Mouse (Mus musculus) left cerebral cortex, postnatal 25 days (tissue): ENCODE results near the gene Olfr1055. TPM values are rescaled to one million over a fixed set of nuclear protein-coding genes. Genes with fewer than 3 reads are reported as not detected.
"Not testable (repeated sequence)": the region's sequence is repeated elsewhere in the genome, so short reads cannot be mapped to it uniquely, and the experiment has no call there.

Experiments used
- DNase-seq, 2 experiments: peaks; one replicate each; pipeline ENCODE4 v3.0.0; 2022; ENCODE audit warnings: low spot score in 2 of 2, mixed read lengths in 1 of 2
- intact Hi-C: fragments of 180-260 bp; cut with DNase I; formaldehyde crosslinking; loops from one replicate; pipeline ENCODE4 v1.15.1; 2025
- total RNA-seq, 2 experiments: library from RNA; stranded (reverse); gene quantifications; 2 replicates each; pipeline ENCODE4 v1.2.3; 2021

Gene Olfr1055
- not detected for total RNA-seq

DNA sequence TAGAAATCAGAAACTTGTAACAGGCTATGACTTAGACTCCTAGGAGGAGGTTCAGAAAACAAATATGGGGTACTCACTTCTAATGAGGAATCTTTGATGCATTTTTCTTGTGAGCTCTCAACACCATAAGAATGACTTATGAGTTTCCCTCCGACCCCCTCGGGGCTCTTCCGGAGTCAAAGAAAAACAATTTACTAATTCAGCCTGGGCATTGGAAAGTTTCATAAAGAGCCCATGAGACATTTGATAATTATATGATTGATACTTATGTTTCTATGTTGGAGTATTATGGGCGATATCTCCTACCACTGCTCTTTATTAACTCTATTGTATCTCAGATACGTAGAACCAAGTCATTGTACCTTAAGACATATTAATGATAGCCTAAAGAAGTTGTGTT, at the start of gene Olfr1055:
Olfr1055 (minus strand) TSS at position 101 of the 400 bp plus-strand sequence.
- no peak for DNase-seq
- intact Hi-C loops, result no loop called here

DNA sequence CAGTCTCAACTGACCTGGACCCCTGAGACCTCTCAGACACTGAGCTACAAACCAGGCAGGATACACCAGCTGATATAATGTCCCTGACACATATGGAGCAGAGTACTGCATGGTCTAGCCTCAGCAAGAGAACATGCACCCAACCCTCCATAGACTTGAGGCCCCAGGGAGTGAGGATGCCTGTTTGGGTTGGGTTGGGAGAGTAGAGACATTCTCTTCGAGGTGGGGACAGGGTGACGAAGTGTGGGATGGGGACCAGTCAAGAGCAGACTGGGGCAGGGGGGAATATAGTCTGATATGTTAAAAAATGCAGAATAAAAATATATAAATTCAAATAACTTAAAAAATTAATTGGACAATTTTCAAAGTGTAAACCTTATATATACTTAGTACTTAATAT, 45.0 kb upstream of the Olfr1055 start:
- no peak for DNase-seq
- intact Hi-C loops, result no loop called here

DNA sequence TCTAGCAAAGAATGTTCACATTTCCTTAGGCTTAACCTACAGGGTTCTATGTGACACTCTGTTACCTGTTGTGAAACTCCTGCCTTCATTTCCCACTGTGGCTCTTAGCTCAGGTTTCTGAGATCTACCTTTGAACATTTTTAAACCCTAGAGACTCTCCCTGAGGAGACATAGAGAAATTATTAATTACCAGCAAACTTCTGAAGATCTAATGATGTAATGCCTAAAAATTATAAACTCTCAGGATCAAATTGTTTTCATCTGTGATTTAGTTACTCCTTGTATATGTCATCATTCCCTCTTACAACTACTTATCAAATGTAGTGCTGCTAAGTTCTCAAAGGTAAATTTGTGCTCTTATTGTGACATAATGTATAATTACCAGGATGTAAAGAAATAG, 38.4 kb upstream of the Olfr1055 start, which contains the start of gene Olfr1058:
Olfr1058 (minus strand) TSS at position 101 of the 400 bp plus-strand sequence.
- DNase-seq, intact Hi-C loops: not testable (repeated sequence)

DNA sequence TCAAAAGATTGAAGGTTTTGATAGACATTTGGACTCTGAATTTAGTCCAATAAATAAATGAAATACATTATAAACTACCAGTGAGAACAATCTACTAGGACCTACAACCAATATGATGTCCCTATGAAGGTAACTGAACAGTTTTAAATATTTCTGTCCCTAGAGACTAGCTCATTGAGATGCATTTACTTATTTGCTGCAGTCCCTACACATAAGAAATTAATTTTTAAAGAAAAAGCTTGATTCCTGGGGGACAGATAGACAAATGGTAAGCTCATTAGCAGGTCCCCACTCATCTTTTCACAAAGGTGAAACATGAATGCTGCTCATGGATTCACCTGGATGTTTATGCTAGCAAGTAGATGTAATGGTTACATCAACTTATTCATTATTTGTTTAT, 28.2 kb upstream of the Olfr1055 start, which contains the start of gene Olfr1057:
Olfr1057 (minus strand) TSS at position 101 of the 400 bp plus-strand sequence.
- intact Hi-C loops, result no loop called here

DNA sequence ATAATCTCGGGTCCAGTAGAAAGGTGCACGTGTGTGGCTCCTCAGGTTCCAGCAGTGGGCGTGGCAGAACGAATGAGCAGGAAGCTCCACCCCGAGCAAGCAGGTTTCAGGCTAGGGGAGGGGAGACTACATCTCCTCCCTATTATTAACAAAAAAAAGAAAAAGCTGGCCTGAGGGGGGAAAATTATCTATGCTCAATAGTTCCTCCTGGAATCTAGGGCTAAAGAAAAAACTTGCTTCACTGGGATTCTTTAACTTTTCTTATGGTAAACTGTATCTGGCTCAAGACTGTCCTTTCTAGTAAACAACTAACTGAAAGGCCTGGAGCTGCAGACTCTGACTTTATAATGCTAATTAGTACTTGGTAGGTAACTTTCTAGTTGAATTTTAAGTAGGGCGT, 16.3 kb upstream of the Olfr1055 start:
- DNase-seq, intact Hi-C loops: not testable (repeated sequence)

More for the DNA sequence above, 28.2 kb upstream of the Olfr1055 start, which contains the start of gene Olfr1057:
- DNase-seq, result no peak

DNA sequence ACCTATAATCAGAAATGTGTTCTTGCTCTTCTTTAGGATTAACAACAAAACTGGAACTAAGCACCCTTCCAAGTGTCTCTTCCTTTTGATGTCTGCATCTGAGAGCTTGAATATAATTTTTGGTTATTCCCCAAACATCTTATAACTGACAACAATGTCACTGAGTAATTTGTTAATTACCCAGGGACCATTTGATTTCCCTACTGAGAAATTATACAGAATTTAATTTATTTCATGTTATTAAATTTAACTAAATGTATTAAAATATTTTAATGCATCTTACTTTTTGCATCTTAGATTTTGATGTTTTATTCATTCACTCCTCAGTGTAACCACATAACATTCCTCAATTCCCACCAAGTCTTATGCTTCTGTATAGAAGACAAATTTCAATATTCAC, 12.3 kb upstream of the Olfr1055 start, which contains the start of gene Olfr1056:
Olfr1056 (minus strand) TSS at position 101 of the 400 bp plus-strand sequence.
- no peak for DNase-seq
- intact Hi-C loops, result no loop called here

DNA sequence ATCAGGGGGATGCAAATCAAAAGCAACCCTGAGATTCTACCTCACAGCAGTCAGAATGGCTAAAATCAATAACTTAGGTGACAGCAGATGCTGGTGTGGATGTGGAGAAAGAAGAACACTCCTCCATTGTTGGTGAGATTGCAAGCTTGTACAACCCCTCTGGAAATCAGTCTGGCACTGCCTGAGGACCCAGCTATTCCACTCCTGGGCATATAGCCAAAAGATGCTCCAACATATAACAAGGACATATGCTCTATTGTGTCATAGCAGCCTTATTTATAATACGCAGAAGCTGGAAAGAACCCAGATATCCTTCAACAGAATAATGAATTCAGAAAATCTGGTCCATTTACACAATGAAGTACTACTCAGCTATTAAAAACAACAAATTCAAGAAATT, 1.7 kb upstream of the Olfr1055 start:
- DNase-seq, intact Hi-C loops: not testable (repeated sequence)

DNA sequence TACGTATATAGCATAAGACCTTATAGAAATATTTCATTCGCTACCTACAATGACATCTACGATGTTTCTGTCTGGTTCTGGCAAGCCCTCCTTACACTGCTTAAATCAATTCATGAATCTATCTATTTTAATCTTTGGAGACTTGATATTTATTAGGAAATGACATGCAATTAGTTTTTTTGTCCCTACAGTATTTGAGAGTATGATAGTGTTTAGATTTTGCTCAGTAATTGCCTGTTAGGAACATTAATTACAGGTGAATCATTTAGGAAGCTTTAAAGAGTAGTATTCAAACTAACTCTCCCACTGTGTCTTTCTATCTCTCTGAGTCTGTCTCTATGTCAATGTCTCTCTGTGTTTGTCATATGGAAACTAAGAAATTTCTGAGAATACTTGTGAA, 14.8 kb downstream of the Olfr1055 start, which contains the start of gene Olfr1054:
Olfr1054 (minus strand) TSS at position 101 of the 400 bp plus-strand sequence.
- no peak for DNase-seq
- intact Hi-C loops, result no loop called here

DNA sequence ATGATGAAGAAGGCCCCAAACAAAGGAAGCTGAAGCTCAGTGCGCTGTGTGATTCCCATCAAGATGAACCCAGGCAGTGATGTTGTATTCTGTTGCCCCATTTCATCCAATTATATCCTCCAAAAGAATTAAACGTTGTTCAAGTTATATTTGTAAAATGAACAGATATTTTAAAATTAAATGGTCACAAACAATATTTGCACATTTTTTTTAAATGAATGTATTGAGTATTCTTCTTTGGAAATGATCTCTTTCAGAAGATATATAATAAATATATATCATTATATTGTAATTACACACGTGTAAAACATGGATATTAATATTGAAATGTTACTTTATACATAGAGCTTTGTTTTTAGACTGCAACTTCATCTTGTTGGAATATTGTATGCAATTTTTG, 34.9 kb downstream of the Olfr1055 start, which contains the start of gene Olfr1053:
Olfr1053 (minus strand) TSS at position 101 of the 400 bp plus-strand sequence.
- intact Hi-C loops, result no loop called here
- no peak for DNase-seq

Other genes with a start within 250 kb of the Olfr1055 start
- gene Olfr1039, start 214.4 kb downstream of the Olfr1055 start, total RNA-seq, result not detected
- not detected for gene Olfr1040, start 203.6 kb downstream of the Olfr1055 start, total RNA-seq
- gene Olfr1042, start 188.4 kb downstream of the Olfr1055 start, total RNA-seq, result not detected
- not detected for gene Olfr1043, start 182.8 kb downstream of the Olfr1055 start, total RNA-seq
- gene Olfr1044, start 172.5 kb downstream of the Olfr1055 start, total RNA-seq, result not detected
- not detected for gene Olfr52, start 164.6 kb downstream of the Olfr1055 start, total RNA-seq
- not detected for gene Olfr1045, start 147.3 kb downstream of the Olfr1055 start, total RNA-seq
- gene Olfr1046, start 131.0 kb downstream of the Olfr1055 start, total RNA-seq, result not detected
- gene Olfr1047, start 118.9 kb downstream of the Olfr1055 start, total RNA-seq, result not detected
- not detected for gene Olfr1048, start 110.0 kb downstream of the Olfr1055 start, total RNA-seq
- not detected for gene Olfr1049, start 92.0 kb downstream of the Olfr1055 start, total RNA-seq
- not detected for gene Olfr1051, start 71.2 kb downstream of the Olfr1055 start, total RNA-seq
- gene Olfr1052, start 57.8 kb downstream of the Olfr1055 start, total RNA-seq, result not detected
- not detected for gene Olfr1053, start 35.0 kb downstream of the Olfr1055 start, total RNA-seq
- not detected for gene Olfr1054, start 14.9 kb downstream of the Olfr1055 start, total RNA-seq
- gene Olfr1056, start 12.2 kb upstream of the Olfr1055 start, total RNA-seq, result not detected
- not detected for gene Olfr1057, start 28.1 kb upstream of the Olfr1055 start, total RNA-seq
- gene Olfr1058, start 38.3 kb upstream of the Olfr1055 start, total RNA-seq, result not detected
- not detected for gene Olfr1061, start 63.8 kb upstream of the Olfr1055 start, total RNA-seq
- gene Olfr1062, start 76.5 kb upstream of the Olfr1055 start, total RNA-seq, result not detected
- gene Olfr1065, start 100.3 kb upstream of the Olfr1055 start, total RNA-seq, result not detected
- gene Olfr1066, start 106.0 kb upstream of the Olfr1055 start, total RNA-seq, result not detected
- gene Olfr228, start 137.1 kb upstream of the Olfr1055 start, total RNA-seq, result not detected
- gene Olfr1076, start 158.2 kb upstream of the Olfr1055 start, total RNA-seq, result not detected
- not detected for gene Olfr1079, start 192.2 kb upstream of the Olfr1055 start, total RNA-seq
- gene Olfr1080, start 208.0 kb upstream of the Olfr1055 start, total RNA-seq, result not detected
- gene Olfr1082, start 248.7 kb upstream of the Olfr1055 start, total RNA-seq, result not detected